Mouse (Mus musculus) Muller cell, postnatal 12 days (primary cell): Measurements from ENCODE around the gene Gstm6.

Experiments
- DNase-seq: peaks from one replicate; pipeline ENCODE4 v3.0.0-alpha.2; 2015; ENCODE audit errors: inconsistent ontology term

The Gstm6 gene

GRCm38 (mm10) chr3:107940524-107940923 is 3.0 kb downstream of the Gstm6 start:
- DNase-seq, result peak; percentile 79

DNA sequence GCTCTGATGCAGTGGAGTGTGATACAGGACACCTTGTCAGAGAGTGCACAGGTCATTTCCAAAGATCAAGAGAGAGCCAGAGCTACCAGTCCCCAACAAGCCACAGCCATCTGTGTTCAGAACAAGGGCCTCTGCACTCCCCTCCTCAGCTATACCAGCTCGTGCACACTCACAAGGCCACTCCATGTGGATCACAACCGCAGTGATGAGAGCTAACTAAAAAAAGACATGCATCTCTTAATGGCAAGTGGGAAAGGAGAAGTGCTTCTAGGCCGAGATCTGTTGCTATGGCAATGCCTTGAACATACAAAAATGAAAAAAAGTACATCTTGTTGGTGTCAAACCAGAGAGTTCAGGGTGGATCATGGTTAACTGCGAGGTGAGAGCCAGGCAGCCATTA is 3.7 kb downstream of the Gstm6 start:
- DNase-seq, result no peak

DNA sequence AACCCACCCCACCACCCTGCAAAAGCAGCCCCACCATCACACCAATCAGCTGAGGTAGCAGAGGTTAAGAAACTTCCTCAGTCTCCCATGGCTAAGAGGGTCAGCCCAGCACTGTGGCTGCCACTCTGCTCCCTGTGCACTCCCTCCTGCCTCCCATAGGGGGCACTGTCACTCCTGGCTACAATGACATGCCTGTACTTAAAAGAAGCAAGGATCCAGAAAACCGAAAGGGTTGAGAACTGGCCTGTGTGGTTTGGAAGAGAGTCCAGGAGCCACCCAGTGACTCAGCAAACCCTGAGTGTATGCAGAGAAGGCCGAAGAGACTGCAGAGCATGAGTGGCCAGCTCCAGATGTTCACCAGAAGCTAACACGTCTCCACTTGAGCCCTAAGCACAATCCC is 4.1 kb downstream of the Gstm6 start:
- peak; percentile 71 for DNase-seq

- no peak for DNase-seq
These were observed 7.7 kb downstream of the Gstm6 start for GRCm38 (mm10) chr3:107935888-107936287.

- DNase-seq, result no peak
These were observed 8.3 kb downstream of the Gstm6 start for GRCm38 (mm10) chr3:107935268-107935667.

DNA sequence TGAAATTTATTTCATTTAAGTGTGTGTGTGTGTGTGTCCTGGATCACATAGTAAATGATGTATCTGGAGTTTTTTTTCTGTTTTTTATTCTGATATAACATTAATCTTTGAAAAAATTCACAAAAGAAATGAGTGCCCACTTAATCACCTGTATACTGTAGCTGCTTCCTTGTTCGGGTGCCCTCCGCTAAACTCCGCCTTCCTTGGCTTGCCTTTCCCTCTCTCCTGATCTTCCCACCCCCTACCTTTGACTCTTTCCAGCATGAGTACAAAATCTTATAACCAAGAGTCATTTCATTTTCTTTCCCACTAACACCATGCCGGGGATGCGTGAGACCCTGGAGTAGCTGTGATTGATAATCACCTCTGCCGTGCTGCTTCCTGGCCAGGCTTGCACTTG is 11.4 kb downstream of the Gstm6 start:
- no peak for DNase-seq

- DNase-seq, result peak; percentile 99
These were observed 11.9 kb downstream of the Gstm6 start, which contains the start of gene Gstm7 for GRCm38 (mm10) chr3:107931670-107932069. Gene Gstm7, minus strand, starts transcription at chr3:107931817.

DNA sequence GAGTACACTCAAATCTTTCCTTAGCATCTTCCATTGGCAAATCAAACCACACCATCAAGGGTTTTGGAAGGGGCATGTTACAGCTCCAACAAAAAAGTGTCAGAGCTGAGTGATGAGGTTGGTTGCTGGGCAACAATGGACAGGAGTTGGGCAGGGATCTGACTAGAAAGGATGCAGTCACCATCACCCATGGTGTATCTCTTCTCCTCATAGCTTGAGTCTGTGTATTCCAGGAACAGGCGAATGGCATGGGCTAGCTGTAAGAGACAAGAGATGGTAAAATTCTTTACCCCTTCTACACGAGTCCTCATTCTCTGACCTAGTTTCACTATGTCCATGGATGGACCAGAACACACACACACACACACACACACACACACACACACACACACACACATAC is 12.4 kb downstream of the Gstm6 start:
- no peak for DNase-seq

DNA sequence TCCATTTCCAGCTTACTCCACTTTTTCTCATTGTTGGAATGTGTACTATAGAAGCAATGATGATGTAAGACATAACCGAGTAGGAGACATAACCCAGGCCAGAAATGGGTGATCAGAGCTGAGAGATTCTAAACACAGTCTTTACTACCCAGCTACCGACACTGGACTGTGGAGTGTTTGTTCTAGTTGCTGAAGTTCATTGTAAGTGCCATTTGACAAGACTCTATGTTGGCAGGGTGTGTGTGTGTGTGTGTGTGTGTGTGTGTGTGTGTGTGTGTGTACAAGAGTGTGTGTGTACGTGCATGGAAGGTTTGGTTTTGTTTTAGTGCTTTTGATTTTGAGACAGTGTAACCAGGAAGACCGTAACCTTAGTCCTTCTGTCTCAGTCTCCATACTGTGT is 13.8 kb downstream of the Gstm6 start:
- no peak for DNase-seq

DNA sequence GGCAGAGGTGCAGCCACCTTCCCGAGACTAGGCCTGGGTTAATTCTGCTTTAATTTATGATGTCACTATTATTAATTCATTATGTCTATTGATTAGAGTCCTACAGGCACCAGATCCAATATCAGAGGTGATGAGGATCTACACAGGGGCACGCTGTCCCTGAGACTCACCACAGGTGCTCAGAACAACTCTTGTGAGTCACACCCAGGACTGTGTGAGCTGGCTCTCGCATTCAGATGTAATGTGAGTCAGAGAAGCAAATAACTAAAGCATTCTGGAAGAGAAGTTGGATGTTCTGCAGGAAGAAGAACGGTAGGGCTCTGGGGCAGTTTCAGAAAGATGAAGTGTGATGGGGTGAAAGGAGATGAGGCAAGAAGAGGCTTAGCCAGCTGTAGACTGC is 14.3 kb downstream of the Gstm6 start:
- DNase-seq, result no peak

DNA sequence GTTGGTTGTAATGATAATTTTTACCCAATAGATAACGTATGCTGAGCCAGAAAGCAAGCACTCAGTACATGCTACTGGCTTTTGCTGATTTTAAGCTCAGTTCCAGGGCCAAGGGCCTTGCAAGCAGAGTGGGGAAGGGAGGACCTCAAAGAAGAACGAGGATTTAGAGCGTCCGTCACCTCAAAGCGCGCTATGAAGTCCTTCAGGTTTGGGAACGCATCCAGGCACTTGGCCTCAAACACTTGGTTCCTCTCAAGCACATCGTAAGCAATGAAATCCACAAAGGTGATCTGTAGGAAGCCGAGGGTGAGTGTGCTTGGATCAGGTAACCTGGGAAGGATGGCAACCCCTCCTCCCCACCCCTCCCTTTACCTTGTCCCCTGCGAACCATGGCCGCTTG is 14.9 kb downstream of the Gstm6 start:
- DNase-seq, result no peak

DNA sequence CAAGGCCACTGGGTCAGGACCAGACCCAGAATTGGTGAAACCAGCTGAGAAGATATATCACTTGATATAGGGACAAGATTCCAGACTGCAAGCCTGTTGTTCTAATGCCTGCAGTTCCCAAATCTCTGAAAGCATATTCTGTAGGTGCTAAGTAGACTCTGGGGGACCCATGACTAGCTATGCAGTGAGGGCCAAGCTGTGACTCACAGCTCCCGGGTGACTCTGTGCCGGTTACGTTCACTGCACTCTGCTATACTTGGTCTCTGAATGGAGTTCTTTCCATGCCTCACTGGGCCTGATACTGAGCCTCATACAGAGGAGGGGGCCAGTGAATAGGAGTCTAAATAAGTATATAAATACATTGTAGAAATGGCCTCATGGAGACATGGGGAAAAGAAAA is 15.7 kb downstream of the Gstm6 start:
- peak; percentile 39 for DNase-seq

DNA sequence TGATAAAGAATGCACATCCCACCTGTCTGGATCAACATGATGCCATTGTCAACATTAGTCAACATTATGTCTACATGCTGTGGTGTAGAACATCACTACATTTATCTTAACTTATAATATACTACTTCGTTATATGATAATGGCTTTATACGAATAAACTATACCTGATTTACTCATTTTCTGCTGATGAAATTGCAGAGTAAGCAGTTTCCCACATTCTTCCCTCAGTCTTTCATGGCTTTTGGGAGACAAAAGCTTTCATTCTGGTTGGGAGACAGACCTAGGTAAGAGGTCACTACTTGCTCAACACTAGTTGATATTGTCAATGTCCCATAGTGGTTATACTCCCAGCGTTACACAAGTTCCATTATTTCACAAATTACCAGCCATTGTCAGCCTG is 18.2 kb downstream of the Gstm6 start:
- no peak for DNase-seq

DNA sequence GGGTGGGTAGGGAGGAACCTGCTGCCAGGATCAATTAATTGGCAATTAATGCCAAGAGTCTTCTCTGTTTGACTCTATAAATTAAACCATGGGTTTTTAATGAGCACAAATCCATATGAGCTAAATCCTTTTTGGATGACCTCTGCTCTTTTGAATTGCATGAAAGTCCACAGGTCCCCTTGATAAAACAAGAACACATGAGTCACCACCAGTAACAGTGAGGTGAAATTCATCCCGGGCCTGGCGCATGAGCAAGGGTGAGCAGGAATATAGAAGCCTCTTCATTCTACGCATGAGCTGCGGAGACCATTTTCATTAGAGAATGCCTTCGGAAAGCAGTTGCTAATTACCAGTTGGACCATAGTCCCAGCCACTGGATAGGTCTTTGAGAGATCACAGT is 23.2 kb downstream of the Gstm6 start:
- no peak for DNase-seq

- peak; percentile 40 for DNase-seq
These were observed 25.7 kb downstream of the Gstm6 start for GRCm38 (mm10) chr3:107917783-107918408.

- no peak for DNase-seq
These were observed 26.5 kb downstream of the Gstm6 start for GRCm38 (mm10) chr3:107917097-107917496.

GRCm38 (mm10) chr3:107916674-107917073 is 26.9 kb downstream of the Gstm6 start:
- no peak for DNase-seq

DNA sequence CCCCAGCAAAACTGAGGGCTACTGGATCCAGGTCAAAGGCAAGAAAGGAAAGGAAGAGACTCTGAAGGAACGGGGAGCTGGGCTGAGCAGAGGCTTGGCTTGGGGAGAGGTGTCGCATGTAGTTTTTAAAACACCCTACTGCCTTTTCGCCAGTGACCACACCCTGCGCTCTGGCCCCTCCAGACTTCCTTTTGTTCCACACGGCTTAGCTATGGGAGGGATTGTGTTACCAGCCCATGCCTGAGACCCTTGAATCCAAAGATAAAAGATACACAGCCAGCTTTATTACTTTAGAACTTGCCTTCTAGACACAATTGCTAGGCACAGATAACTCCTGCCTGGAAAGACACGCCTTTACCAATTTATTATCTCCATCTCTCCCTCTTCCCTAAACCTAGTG is 37.6 kb downstream of the Gstm6 start:
- DNase-seq, result no peak

DNA sequence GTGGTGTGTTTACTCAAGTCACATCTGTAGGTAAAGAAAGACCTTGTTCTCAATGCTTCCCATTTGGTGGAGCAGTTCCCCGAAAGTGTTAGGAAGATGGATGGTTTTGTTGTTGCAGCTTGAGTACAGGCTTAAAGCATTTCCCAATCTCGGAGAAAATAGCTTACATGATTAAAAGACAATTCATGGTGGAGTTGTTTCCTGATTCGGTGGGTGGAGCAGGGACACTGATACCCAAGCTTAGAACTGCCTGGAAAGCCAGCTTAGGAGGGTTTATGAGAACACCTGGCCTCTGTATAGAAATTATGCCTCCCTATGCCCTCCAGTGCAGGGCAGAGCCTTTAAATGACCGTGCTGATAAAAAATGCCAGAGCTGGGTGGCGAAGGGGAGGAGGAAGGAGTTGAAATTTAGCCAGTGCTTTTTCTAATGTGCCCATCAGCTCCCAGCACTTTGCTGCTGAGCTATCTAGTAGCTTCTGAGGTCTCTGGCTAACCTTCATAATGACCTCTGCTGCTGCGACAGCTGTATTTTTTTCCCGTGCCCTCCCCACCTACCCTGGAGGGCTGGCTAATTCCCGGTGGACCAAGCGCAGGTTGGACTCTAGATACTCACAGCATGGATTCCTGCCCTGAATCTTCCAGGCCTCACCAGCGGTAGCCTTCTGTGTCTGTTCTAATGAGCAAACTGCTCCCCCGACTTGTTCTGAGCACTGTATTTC is 42.4 kb downstream of the Gstm6 start:
- no peak for DNase-seq

DNA sequence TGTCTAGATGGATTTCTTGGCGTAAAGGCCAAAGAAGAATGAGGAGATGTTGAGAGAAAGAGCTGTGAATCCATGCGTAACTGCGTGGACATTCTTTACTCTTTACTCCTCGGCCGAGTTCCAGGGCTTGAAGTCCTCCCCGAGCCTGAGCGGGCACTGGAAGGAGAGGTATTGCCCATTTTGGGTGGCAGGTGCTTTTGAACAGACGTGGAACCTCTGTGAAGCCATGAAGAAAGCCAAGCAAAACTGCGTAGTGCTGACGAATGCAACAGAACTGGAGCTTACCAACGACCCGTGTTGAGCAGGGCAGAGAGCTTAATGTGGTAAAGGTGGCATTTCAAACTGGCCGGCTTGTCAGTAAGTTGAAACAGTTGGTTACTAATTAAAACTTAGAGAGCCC is 44.9 kb downstream of the Gstm6 start:
- no peak for DNase-seq

DNA sequence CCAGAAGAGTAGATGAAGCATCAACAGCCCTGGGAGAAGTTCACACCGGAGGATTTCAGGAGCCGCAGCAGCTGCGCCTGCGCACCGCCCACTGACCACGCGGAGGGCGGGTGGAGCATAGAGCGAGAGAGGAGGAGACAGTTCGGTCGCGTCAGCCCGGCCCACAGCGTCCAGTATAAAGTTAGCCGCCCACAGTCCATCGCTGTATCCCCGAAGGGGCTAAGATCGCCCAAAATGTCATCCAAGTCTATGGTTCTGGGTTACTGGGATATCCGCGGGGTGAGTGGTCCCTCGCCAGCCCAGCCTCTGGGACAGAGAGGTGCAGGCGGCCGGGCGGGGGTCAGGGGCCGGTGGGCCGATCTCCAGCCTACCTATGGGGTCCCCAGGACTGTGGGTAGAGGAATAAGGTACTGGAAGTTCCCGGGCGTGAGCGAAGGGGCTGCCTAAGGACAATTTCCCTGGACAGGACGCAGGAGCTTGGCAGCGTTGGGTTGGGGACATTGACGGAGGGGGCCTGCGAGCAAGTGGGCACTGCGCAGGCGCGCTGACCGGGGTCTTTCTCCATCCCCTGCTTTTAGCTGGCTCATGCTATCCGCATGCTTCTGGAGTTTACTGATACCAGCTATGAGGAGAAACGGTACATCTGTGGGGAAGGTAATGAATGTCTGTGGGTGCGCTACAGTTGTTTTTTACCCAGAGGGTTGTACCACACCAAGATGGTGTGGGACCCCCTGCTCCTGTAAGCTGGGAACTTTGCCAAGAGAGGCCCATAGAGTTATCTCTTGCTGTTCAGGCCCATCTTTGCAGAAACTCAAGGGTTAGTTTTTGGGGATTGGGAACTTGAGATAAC is 47.6 kb downstream of the Gstm6 start, which contains the start of gene Gstm5:
Gene Gstm5, plus strand, starts transcription at position 102 of the 850 bp plus-strand sequence.
- peak; percentile 93 for DNase-seq

GRCm38 (mm10) chr3:107895194-107895719 is 48.3 kb downstream of the Gstm6 start:
- DNase-seq, result no peak
